ENCODE assay signal across 16 mouse cellular contexts in the genomic region with DNA sequence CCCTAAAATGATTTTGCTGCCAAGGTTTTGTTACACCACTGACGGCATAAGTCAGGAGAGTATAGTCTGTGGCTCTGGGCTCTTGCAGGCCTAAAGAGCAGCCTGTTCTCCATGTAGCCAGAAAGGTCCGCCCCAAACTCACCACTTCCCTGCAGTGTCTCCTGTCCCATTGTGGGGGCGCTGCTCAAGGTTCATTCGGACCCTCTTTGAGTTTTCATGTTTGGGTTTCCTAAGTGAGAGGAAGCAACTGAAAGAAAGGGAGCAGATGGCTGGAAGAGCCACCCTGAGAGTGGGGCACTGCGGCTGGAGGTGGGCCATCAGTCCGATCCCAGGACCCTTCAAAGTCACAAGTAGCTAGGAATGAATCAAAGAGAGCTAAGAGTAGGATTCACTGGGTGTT. TPM values are rescaled to one million over a fixed set of nuclear protein-coding genes. Genes with fewer than 3 reads are reported as not detected.
DNase-seq lines count a peak whose midpoint lies in the region; ATAC-seq and TF ChIP-seq lines count a peak whose summit lies in the region.
"Had no signal": no experiment of that assay in that cellular context is flagged by ENCODE, and none has a peak within 500 bp of the region (broad histone marks: within the 10 kb centered on the region; RNA-seq: fewer than 3 reads in every experiment).

No protein-coding gene starts in this region.

- H3K27me3 ChIP-seq in ES-Bruce4 (ENCODE audit: control insufficient read depth, insufficient read depth, low read length, poor library complexity, severe bottlenecking) = no peaks in the 10 kb centered on the region
- H3K27me3 ChIP-seq in hindbrain, embryonic 11.5 days (ENCODE audit: control insufficient read depth, insufficient read depth, low read length) = peaks cover 5% of the 10 kb centered on the region; the same call in 1 of the 2 replicates
- no peaks in the 10 kb centered on the region for H3K27me3 ChIP-seq in midbrain, embryonic 14.5 days (ENCODE audit: control insufficient read depth, insufficient read depth, low read length)

- no peaks in the 10 kb centered on the region for H3K9me3 ChIP-seq in ES-Bruce4 (replicated peaks; ENCODE audit: control insufficient read depth, insufficient read depth, low read length, poor library complexity, severe bottlenecking)
- no peaks in the 10 kb centered on the region for H3K9me3 ChIP-seq in hindbrain, embryonic 11.5 days (ENCODE audit: control insufficient read depth, low read length)
- H3K9me3 ChIP-seq in midbrain, embryonic 14.5 days (ENCODE audit: control insufficient read depth, low read length) = no peaks in the 10 kb centered on the region
- H3K9me3 ChIP-seq: embryonic facial prominence, embryonic 12.5 days; heart, embryonic 13.5 days; liver, embryonic 12.5 days; neural tube, embryonic 13.5 days had no signal

- H3K9ac ChIP-seq in ES-Bruce4 (ENCODE audit: low read depth, poor library complexity, severe bottlenecking) = no peak overlapping the region
- no peak overlapping the region for H3K9ac ChIP-seq in hindbrain, embryonic 11.5 days (ENCODE audit: low read depth, low read length)
- no peak overlapping the region for H3K9ac ChIP-seq in midbrain, embryonic 14.5 days (replicated peaks; ENCODE audit: low read length)
- H3K9ac ChIP-seq: embryonic facial prominence, embryonic 12.5 days; heart, embryonic 13.5 days; liver, embryonic 12.5 days; neural tube, embryonic 13.5 days had no signal

- TF ChIP-seq EP300 in ES-Bruce4 (IDR thresholded peaks at IDR 0.05; ENCODE audit: insufficient read depth, low read depth, low read length) = no peak

- H3K4me1 ChIP-seq in ES-Bruce4 (ENCODE audit: control insufficient read depth, insufficient read depth, low read length) = peaks cover 1% of the 10 kb centered on the region
- H3K4me1 ChIP-seq in hindbrain, embryonic 11.5 days (replicated peaks; ENCODE audit: control insufficient read depth, insufficient read depth, low read length) = peaks cover under 1% of the 10 kb centered on the region; the same call in 1 of the 2 replicates
- peaks cover 11% of the 10 kb centered on the region; the same call in 1 of the 2 replicates for H3K4me1 ChIP-seq in midbrain, embryonic 14.5 days (ENCODE audit: control insufficient read depth, insufficient read depth, low read length)
- H3K4me1 ChIP-seq: liver, embryonic 12.5 days had no signal

- no peaks in the 10 kb centered on the region for H3K36me3 ChIP-seq in ES-Bruce4 (ENCODE audit: control insufficient read depth, insufficient read depth, low read length, poor library complexity, severe bottlenecking)
- H3K36me3 ChIP-seq in hindbrain, embryonic 11.5 days (ENCODE audit: control insufficient read depth, insufficient read depth, low read length) = no peaks in the 10 kb centered on the region
- no peaks in the 10 kb centered on the region for H3K36me3 ChIP-seq in midbrain, embryonic 14.5 days (ENCODE audit: control insufficient read depth, insufficient read depth, low read length)
- H3K36me3 ChIP-seq: embryonic facial prominence, embryonic 12.5 days; heart, embryonic 13.5 days; liver, embryonic 12.5 days; neural tube, embryonic 13.5 days had no signal

- no peak for ATAC-seq in hindbrain, embryonic 11.5 days (ENCODE audit: low FRiP score)
- ATAC-seq in midbrain, embryonic 14.5 days (ENCODE audit: low FRiP score, low TSS enrichment) = no peak
- ATAC-seq in activated CD4-positive, CD25-positive, alpha-beta regulatory T cell, adult 4 months = no peak
- ATAC-seq: liver, embryonic 12.5 days; lung, postnatal 0 days had no signal

- no peak overlapping the region for H3K27ac ChIP-seq in ES-Bruce4 (ENCODE audit: insufficient read depth, low read length)
- H3K27ac ChIP-seq in hindbrain, embryonic 11.5 days (ENCODE audit: low read depth, low read length) = peak overlapping the region; percentile 24; the same call in 1 of the 2 replicates
- H3K27ac ChIP-seq in midbrain, embryonic 14.5 days (replicated peaks; ENCODE audit: low read depth, low read length) = peak overlapping the region; percentile 28; the same call in 1 of the 2 replicates
- H3K27ac ChIP-seq: embryonic facial prominence, embryonic 12.5 days; heart, embryonic 13.5 days; liver, embryonic 12.5 days; neural tube, embryonic 13.5 days had no signal

- TF ChIP-seq POLR2A in ES-Bruce4 (IDR thresholded peaks at IDR 0.05; ENCODE audit: insufficient read depth, low read length) = no peak

- no peak overlapping the region for H3K4me2 ChIP-seq in hindbrain, embryonic 11.5 days (replicated peaks; ENCODE audit: low read depth, low read length)
- no peak overlapping the region for H3K4me2 ChIP-seq in midbrain, embryonic 14.5 days (ENCODE audit: low read length)
- H3K4me2 ChIP-seq: embryonic facial prominence, embryonic 12.5 days; heart, embryonic 13.5 days; liver, embryonic 12.5 days had no signal

- no peak overlapping the region for H3K4me3 ChIP-seq in ES-Bruce4 (ENCODE audit: low read depth, low read length)
- H3K4me3 ChIP-seq in hindbrain, embryonic 11.5 days (ENCODE audit: low read depth, low read length) = no peak overlapping the region
- no peak overlapping the region for H3K4me3 ChIP-seq in midbrain, embryonic 14.5 days (replicated peaks; ENCODE audit: low read depth, low read length)
- H3K4me3 ChIP-seq: embryonic facial prominence, embryonic 12.5 days; heart, embryonic 13.5 days; liver, embryonic 12.5 days; neural tube, embryonic 13.5 days had no signal

- DNase-seq in embryo, embryonic 10.5 days (ENCODE audit: low spot score) = peak; percentile 44
- DNase-seq in hindbrain, embryonic 11.5 days (ENCODE audit: low spot score) = peak; percentile 28
- DNase-seq in midbrain, embryonic 14.5 days = no peak
- no peak for DNase-seq in right cerebral cortex, postnatal 4 days
- no peak for DNase-seq in heart, adult 8-10 months (ENCODE audit: low spot score)
- DNase-seq: cerebellum, adult 2 months; gastrocnemius, postnatal 25 days; left cerebral cortex, postnatal 4 days had no signal

- TF ChIP-seq CTCF in ES-Bruce4 (IDR thresholded peaks at IDR 0.05; ENCODE audit: low read depth, low read length) = peak; percentile 36

- 52% methylated on average over 6 of the region's 6 CpGs for WGBS in hindbrain, embryonic 11.5 days
- WGBS in midbrain, embryonic 14.5 days = 57% methylated on average over 6 of the region's 6 CpGs

RNA-seq across cellular contexts. Expression of gene Sox2, which starts 13.2 kb away (rescaled TPM):
- 400 and 407 TPM in 2 replicates for polyA plus RNA-seq in ES-Bruce4 (2011; ENCODE audit: insufficient read depth, insufficient read length, low read depth, missing spikeins)
- 25.1 and 36.7 TPM in 2 replicates for polyA plus RNA-seq in hindbrain, embryonic 11.5 days (2014; fragmentation: Nextera tagmentation; extraction: Ambion mirVana)
- 16.8 and 22.4 TPM in 2 replicates for polyA plus RNA-seq in midbrain, embryonic 14.5 days (2014; fragmentation: Nextera tagmentation; extraction: Ambion mirVana)
- polyA plus RNA-seq in activated CD4-positive, CD25-positive, alpha-beta regulatory T cell, adult 4 months (2017; shearing (Covaris generic)) = not detected
- total RNA-seq in heart, adult 8-10 months (2022) = under 1 TPM in 1 of 4 experiments, not detected in 3; 0.20 TPM
- total RNA-seq: gastrocnemius, postnatal 25 days had no signal
- polyA plus RNA-seq: kidney, embryonic 16.5 days; liver, embryonic 12.5 days had no signal

Comparison
In these comparisons a context has a peak if more than half of its experiments do, and no peak if none do; other contexts are left out.
1. DNase-seq: peak in embryo, embryonic 10.5 days (single experiment) and hindbrain, embryonic 11.5 days (single experiment); none in midbrain, embryonic 14.5 days (single experiment), right cerebral cortex, postnatal 4 days (single experiment) and heart, adult 8-10 months (single experiment).
2. RNA of gene Sox2, which starts 13.2 kb away (polyA plus RNA-seq): 400 to 407 TPM in ES-Bruce4, 25.1 to 36.7 TPM in hindbrain, embryonic 11.5 days and 16.8 to 22.4 TPM in midbrain, embryonic 14.5 days; not detected in activated CD4-positive, CD25-positive, alpha-beta regulatory T cell, adult 4 months; every median in the first group is over 10 times any median in the second.